Mouse (Mus musculus) adrenal gland, adult 18-20 months (tissue): ENCODE measurements around the gene Tax1bp3. TPM values are rescaled to one million over a fixed set of nuclear protein-coding genes. Genes with fewer than 3 reads are reported as not detected.

Source experiments
- DNase-seq, 2 experiments: peaks; one replicate each; pipeline ENCODE4 v3.0.0; 2021 to 2022; ENCODE audit warnings: low spot score in 2 of 2
- long read RNA-seq, 2 experiments: library from polyadenylated mRNA; stranded (forward); transcript quantifications; one replicate each; pipeline ENCODE4 v2.0.0; 2021
- total RNA-seq, 2 experiments: library from RNA; stranded (reverse); gene quantifications; 1 replicate in 1 of 2; 2 replicates in 1 of 2; pipeline ENCODE4 v1.2.3; 2021

The Tax1bp3 gene
- 10 to 100 TPM; 70.0 to 91.8 TPM for total RNA-seq
- long read RNA-seq, experiment 1, transcript Tax1bp3-201 (4 exons, 1,523 nt): major isoform, 40 of 44 reads
- long read RNA-seq, experiment 1, partial matches to known transcripts: 0 of 44 reads
- long read RNA-seq, experiment 1, other reads (novel, unspliced or antisense): 3 of 44 reads
- long read RNA-seq, experiment 2, transcript Tax1bp3-201 (4 exons, 1,523 nt): major isoform, 94 of 107 reads
- long read RNA-seq, experiment 2, partial matches to known transcripts: 4 of 107 reads
- long read RNA-seq, experiment 2, other reads (novel, unspliced or antisense): 9 of 107 reads

DNA sequence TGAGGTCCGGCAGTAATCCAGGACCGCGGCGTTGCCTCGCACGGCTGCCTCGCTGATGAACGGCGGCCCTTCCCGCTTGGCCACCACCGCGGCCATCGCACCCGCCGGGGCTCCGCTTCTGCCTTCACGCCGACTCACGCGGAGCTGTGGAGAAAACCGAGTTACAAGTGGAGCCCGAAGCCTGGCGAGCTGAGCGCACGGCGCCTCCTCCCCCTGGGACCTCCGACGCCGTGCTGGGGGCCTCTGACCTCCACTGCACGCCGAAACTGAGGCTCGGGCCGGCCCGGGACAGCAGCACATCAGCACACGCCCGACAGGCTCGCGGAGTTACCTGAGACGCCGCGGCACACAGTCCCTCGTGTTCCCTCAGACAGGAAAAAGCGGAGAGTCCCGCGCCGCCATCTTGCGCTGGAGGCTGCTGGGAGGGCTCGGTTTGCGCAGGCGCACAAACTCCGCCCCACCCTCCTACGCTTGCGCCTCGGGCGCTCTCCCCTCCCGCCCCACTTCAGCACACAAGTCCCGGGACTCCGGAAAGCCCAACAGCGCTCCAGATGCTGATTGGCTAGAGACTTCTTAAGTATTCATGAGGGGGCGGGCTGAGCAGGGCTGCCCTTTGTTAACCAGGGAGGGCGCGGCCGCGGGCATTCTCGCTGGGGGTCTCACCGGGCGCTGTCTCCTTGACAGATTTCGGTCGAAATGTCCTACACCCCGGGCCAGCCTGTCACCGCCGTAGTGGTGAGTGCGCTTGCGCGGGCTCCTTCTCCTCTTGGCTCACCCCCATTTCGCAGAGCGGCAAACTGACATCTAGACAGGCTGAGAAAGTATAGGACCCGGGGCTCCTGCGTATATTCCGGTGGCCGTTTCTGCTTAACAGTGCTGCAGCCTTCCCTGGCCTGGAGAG is at the start of gene Tax1bp3, which contains the start of gene Emc6:
TSS of gene Tax1bp3 (plus strand) at position 476 of the 901 bp plus-strand sequence.
TSS of gene Emc6 (minus strand) at position 430 of the 901 bp plus-strand sequence.
- DNase-seq: peak; percentile 95 to 97

DNA sequence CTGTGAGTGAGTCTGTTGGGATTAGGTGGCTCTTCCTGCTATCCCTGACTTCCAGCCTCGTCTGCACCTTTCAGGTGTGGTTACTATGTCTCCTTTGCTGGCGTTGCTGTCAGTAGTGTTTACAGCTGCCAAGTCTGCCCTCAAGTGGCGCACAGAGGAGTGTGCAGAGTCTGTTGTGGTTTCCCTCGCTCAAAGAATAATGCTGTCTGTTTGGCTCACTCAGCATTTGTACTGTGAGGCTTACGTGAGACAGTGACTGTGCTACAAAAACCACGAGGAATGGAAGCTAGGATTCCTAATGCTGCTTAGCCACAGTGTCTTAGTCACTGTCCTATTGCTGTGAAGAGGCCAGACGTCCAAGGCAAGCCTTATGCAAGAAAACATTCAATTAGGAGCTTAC is 45.9 kb upstream of the Tax1bp3 start:
- no peak for DNase-seq

DNA sequence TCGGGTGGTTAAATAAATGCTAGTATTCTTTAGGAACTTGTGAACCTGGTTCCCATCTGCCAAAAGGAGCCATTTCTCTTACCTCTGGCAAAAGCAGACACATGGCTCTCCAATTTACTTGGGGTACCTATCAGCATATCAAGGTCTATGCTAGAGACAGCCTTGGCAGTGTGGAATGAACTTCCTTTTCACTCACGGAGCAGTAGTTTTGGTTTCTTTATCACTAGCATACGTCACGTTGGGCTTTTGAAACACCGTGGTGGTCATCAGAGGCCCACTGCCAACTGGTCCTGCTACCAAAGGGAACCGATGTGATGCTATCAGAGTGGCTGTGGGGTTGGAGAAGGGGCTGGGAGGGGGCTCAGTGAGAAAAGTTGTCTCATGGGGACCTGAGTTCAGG is 43.9 kb upstream of the Tax1bp3 start:
- DNase-seq: no peak

DNA sequence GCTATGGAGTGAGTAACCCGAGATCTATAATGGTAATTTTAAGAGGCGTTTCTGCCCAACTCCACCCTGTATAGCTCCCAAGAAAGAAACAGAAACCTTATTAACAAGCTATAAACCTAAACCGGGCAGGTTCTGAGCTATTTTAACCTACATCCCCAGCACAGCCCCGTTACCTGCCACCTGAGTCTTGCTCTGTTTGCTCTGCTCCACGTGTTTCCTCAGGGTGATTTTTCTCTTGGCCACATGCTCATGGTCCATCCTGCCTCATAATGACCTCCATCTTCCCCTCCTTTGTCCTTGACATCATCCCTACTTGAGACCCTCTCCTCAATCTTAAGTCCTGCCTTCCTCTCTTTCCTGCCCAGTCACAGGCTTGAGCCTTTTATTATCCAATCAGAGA is 42.7 kb upstream of the Tax1bp3 start:
- DNase-seq: no peak

DNA sequence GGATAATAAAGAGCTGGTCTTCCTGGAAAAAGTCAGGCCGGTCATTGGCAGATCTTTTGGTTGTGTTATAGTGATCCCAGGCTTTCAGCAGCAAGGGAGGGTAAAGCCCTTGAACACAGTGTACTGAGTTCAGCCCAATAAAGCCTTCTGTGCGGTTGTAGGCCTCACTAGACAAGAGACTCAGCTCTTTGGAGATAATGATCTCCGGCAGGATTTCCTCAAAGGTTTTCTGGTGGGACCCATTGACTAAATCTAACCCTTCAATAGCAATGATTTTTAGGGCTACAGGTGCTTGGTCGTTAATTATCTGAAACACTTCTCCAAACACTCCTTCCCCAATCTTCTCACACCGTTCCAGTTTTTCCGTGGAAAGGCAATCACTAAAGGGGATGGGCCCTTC is 40.3 kb upstream of the Tax1bp3 start:
- DNase-seq: no peak

DNA sequence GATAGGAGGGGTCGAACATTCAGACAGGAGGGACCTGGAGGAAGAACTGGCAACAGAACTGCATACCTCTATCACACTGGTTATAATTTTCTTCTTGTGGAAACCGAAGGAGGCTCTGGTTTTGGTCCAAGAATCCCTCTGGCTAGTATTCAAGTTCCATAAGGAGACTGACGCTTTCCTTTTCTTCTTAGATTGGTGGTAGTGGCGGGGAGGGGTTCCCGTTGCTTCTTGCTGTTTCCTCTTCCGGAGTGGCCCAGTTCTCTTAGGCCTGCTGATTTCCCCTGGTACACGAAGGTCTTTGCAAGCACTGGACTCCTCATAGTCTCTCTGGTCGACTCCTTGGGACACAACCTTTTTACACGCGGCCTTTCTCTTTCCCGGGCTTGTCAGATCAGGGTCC is 39.8 kb upstream of the Tax1bp3 start:
- DNase-seq: no peak

DNA sequence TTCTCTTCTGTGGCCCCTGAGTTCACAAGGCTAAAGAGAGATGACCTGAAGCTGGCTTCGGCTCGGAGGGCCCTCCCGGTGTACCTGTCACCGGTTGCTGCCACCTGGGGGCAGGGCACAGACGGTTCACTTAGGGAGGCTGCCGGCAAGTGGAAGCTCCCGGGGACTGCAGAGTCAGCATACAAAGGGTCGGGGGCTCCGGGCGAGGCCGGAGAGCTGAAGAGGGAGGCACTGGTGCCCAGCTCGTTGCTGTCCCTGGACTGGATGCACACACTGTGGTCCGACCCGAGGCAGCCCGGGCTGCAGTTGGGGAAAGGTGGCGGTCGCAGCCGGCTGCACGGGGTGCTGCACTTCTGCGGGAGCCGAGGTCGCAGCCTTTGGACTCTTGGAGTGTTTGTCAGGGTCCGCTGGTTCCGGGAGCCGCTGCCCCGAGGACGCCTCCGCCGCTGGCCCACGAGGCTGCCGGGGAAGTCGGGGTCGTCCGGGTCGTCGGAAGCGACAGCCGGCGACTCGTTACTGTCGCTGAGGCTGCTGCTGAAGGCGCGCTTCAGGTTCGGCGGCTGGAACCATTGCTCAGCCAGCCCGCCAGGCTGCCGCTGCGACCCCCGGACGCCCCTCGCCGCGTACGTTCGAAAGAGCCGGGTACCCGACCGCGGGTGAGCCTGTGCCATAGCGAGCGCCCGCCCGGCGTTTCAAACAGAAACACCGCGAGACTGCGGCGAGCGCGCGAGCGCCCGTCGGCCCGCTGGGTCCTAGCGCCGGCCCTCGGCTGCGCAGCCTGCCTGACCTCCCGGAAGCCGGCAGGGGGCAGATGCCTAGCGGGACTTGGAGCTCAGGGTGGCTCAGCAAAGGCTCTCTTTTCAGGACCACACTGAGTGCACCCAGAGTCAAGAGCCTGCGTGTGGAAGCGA is 39.0 kb upstream of the Tax1bp3 start, which contains the start of gene Haspin:
TSS of gene Haspin (minus strand) at position 704 of the 911 bp plus-strand sequence.
- peak; percentile 90 to 93 for DNase-seq

DNA sequence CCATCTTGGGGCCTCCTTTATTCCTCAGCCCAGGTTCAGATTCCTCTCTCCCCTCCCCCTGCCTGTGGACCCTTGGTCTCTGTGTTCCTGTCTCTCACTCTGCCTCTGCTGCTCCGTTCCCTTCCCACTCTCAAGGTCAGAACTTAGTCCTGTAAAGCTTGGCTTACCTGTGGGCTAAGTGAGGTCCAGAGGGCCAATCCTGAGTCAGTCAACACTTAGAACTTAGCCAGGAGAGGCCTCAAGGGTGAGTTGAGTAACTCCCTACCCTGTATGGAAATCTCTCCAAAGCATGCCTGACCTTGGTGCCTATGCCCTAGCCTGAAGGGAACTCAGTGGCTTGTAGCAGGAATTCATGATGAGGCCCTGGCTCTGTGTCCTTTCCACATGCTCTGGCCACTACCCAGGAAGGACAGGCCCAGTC is 32.6 kb upstream of the Tax1bp3 start:
- no peak for DNase-seq

DNA sequence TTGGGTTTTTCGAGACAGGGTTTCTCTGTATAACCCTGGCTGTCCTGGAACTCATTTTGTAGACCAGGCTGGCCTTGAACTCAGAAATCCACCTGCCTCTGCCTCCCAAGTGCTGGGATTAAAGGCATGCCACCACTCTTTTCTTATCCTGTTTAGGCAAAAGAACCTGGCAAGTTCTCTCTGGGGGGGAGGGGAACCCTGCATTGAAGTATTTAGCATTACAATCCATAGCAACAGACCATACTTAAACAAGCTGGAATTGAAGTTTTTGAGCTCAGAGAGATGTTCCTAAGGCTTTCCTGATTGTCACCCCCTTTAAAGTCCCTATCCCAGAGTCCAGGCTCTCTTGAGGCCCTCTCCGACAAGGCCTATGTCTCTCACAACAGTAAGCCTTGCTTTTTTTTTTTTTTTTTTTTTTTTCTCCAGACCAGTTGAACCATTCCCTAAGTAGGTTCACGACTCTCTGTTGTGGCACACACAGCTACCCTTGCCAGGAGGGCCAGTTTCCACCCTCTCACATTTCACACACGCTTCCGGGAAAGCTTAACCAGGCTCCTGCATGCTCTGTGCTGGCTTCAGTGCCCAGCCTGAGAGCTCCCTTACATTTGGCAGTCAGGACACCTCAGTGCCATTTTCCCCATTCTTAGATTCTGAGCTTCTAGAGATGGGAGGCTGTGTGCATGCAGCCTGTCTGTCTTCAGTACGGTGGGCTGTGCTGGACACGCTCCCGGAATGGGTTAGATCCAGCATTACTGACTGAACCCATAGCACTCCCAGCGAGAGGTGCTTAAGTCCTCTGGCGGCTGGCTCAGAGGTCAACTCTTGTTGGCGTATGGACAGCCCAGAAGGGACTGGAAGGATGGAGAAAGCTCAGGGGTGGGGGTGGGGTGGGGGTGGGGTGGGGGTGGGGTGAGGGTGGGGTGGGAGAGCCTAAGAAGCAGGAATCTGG is 30.6 kb upstream of the Tax1bp3 start:
- no peak for DNase-seq

DNA sequence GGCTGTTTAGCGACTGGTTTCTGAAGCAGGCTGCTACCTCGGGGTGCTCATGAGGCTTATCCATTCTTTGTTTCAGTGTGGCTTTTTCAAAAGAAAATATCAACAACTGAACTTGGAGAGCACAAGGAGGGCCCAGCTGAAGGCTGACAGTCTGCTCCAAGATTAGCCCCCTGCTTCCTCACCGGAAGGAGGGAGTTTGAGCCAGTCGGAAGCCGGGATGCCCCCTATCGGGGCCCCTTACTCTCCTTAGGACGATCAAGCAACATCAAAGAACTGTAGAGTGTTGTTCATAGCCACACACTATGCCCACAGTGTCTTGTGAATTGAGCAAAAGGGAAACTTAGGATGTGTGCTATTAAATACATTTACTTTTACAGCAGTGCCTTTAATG is 29.9 kb upstream of the Tax1bp3 start:
- DNase-seq: no peak

DNA sequence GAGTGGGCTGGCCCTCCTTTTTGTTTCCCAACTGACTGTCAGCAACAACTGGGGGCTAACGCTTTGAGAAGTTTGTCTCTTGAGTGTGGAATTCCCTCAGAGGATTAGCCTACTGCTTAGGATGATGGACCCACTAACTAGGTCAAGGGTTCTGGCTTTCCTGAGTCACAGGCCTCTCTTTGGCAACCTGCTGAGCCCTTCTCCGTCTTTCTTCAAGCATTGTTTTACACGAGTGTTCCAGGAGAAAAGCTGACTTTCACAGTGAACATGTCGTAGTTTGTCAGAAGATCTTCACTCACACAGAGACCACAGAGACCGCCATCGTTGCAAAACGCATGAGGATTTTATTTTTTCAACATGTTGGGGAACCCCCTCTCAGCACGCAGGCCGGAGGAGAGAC is 28.7 kb upstream of the Tax1bp3 start:
- DNase-seq: no peak

DNA sequence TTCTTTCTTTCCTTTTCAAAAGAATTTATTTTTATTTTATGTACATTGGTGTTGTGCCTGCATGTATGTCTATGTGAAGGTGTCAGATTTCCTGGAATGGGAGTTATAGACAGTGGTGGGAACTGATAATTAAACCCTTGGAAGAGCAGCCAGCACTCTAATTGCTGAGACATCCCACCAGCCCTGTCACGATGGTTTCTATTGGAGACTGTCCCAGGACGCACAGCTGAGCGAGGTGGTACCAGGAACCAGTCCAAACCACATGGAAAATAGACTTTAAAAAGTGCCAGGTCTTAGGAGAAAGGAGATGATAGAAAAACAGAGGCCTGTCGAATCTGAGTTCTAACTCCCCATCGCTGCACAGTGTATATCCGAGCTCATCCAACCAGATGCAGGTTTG is 21.8 kb upstream of the Tax1bp3 start:
- DNase-seq: no peak

DNA sequence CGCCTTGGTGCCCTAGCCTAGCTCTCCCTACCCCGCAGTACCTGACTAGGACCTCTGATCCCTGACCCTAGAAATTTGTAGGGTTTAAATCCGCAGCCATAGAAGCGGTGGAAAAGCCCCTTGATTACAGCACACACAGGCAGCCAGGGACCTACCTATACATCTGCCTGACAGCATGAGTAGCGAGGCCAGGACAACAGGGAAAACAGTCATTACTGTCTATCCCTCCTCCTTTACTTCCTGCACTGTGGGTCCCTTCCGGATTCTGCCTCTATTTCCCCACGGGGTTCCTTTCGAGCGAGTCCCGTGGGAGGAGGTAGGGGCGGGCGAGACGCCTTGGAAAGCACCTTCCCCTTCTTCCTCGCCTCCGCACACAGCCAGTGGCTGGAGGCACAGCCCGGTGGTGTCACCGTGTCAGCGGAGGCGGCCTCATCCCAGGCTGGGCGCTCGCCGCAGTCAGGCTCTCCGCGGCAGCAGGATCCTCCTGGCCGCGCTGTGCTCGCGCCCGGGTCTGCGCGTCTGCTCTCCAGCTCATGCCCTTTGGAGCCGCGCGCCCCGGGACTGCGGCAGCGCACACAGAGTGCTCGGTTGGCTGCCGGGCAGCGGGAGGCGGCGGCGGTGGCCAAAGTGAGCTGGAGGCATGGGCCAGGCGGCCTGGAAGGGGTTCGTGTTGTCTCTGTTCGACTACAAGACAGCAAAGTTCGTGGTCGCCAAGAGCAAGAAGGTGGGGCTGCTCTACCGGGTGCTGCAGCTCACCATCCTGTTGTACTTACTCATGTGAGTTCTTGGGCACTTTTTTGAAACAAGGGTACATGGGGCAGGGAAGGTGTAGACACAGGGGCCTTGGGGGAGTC is 16.7 kb upstream of the Tax1bp3 start, which contains the start of gene P2rx5:
TSS of gene P2rx5 (plus strand) at position 465 of the 854 bp plus-strand sequence.
- DNase-seq: peak; percentile 21 to 52

DNA sequence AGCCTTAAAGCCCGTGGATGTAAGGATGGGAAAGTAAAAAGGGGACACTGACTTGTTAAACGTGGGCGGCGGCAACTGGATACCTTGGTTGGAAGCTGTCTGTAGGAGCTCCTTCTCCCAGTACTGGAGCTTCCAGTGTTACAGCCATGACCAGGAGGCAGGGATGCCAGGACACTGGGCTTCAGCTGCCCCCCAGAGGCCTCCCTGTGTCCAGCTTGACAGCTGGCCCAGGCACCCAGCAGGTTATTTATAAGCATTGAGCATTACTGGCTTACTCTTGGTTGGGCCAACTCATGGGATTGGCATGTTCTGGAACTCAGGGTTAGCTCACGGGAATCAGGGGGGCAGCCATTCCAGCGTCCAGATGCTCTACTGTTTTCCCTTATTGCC is 16.1 kb upstream of the Tax1bp3 start:
- DNase-seq: no peak

DNA sequence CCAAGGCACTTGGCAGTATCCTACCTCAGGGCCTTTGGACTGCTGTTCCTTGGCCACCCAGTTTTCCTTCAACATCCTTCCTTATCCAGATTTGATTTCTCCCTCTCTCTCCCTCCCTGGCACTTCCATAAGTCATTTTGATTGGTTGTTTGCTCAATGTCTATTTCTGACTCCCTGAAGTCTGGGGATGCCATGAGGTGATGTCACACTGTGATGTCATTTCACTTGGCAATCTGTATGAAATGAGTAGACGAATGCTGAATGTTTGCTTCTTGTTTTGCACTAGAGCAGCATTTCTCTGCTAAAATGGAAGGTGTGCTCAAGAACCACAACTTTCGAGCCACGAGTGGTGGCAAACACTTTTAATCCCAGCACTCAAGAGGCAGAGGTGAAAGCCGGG is 15.3 kb upstream of the Tax1bp3 start:
- DNase-seq: no peak

DNA sequence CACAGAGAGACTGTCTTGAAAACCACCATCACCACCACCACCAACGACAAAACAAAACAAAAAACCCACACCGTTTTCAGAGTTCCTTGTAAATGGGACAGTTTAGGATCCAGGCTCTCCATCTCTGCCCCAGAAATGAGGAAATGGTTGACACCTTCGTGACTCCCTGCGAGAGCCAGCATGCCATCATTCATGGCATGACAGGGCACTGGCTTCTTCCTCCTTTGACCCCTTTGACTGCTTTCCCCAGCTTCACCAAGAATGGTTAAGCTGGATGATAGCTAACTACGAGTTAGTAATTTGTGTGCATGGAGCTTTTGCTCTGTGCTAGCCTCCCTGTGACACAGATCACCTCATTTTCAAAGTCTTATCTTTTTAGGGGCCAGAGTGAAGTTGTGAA is 14.6 kb upstream of the Tax1bp3 start:
- DNase-seq: no peak

DNA sequence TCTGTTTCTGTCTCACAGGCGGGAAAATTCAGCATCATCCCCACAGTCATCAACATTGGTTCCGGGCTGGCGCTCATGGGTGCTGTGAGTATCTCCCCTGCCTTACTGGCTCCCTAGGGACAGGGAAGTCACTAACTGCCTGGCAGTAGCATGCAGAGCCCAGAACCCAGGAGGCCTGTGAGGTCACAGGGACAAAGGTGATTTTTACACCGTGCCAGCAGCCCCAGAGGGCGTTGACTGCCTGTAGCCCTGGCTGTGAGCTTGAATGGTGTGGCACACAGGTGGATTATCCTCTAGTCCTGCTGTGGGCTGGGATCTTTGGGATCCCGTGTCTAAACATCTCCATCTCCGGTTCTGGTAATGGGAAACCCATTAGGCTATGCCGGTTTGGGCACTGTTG is 8.8 kb upstream of the Tax1bp3 start:
- DNase-seq: no peak

DNA sequence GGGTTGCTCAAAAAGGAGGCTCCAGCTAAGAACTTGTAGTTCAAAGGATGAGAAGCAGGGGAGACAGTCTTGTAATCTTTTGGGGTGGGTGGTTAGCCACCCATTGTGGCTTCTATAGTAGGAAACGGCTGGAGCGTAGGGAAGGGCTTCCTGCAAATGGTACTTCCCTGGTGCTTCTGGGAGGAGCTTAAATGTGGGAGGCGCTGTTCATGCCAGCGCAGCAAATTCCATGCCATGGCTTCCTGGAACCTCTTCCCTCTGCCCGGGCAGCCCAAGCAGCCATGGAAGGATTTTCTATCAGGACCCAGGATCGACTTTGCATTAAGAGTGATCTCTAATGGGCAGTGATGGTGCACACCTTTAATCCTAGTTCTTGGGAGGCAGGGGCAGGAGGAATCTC is 8.3 kb upstream of the Tax1bp3 start:
- DNase-seq: no peak

DNA sequence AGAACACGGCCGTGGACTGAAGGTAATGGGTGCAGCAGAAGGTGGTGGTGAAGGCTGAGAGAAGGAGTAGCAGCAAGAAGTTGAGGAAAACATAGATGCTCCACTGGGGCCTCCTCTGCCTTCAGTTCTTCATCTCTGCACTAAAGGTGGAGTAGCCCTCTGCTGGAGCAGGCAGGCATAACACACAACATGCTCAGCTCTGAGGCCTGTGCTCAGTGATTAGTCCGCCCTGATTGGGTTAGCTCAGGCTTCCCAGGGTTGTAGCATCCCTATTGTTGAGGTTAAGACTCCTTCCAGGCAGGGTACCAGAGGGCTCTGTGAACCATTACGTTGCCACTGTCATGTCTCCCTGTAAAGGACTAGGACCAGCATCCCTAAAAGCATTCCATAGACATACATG is 7.7 kb upstream of the Tax1bp3 start:
- DNase-seq: peak; percentile 31 to 51
